Comparison of ENCODE assay signal across 8 mouse cellular contexts in genomic region chr11:70459601-70460101, GRCm38 (mm10). TPM values are rescaled to one million over a fixed set of nuclear protein-coding genes. Genes with fewer than 3 reads are reported as not detected.
A peak's percentile ranks its signal among the peaks of the same experiment; 100 is the strongest.
DNase-seq lines count a peak whose midpoint lies in the region; ATAC-seq lines count a peak whose summit lies in the region.

Gene Cxcl16 (minus strand): TSS chr11:70459984.

- H3K9me3 ChIP-seq in forebrain, embryonic 11.5 days (ENCODE audit: control insufficient read depth, low read length) = no peaks in the 10 kb centered on the region; the same call in 1 of the 2 replicates

- H3K27ac ChIP-seq in forebrain, embryonic 11.5 days (ENCODE audit: low read depth, low read length) = no peak within 1 kb of the TSS

- DNase-seq in cerebellum, postnatal 25 days = peak; percentile 20 to 26
- no peak for DNase-seq in cerebellum, adult 11-12 months
- no peak for DNase-seq in forebrain, embryonic 11.5 days (ENCODE audit: low spot score)
- peak; percentile 64 to 73 for DNase-seq in heart, postnatal 14 days
- peak; percentile 61 to 73 for DNase-seq in kidney, postnatal 4 days
- DNase-seq in urinary bladder, postnatal 25 days (ENCODE audit: low spot score) = peak; percentile 44
- DNase-seq in retina, embryonic 14.5 days (ENCODE audit: low spot score) = no peak

- H3K4me2 ChIP-seq in forebrain, embryonic 11.5 days (ENCODE audit: low read depth, low read length, severe bottlenecking) = peak within 1 kb of the TSS; percentile 58

- no peaks in the 10 kb centered on the region for H3K36me3 ChIP-seq in forebrain, embryonic 11.5 days (ENCODE audit: control insufficient read depth, insufficient read depth, low read length)

- peak within 1 kb of the TSS; percentile 35 for H3K4me3 ChIP-seq in forebrain, embryonic 11.5 days (ENCODE audit: low read depth, low read length)

- H3K9ac ChIP-seq in forebrain, embryonic 11.5 days (ENCODE audit: low read length) = peak within 1 kb of the TSS; percentile 49

- peaks cover 2% of the 10 kb centered on the region; the same call in 1 of the 2 replicates for H3K4me1 ChIP-seq in forebrain, embryonic 11.5 days (replicated peaks; ENCODE audit: control insufficient read depth, insufficient read depth, low read length)

- peaks cover 25% of the 10 kb centered on the region for H3K27me3 ChIP-seq in forebrain, embryonic 11.5 days (ENCODE audit: control insufficient read depth, insufficient read depth, low read length)

- 5% methylated on average over 30 of the region's 30 CpGs for WGBS in forebrain, embryonic 11.5 days

- intact Hi-C loops in heart, postnatal 14 days (cut with DNase I) = no loop called here

- no peak for ATAC-seq in forebrain, embryonic 11.5 days (replicated peaks; ENCODE audit: low FRiP score)
- ATAC-seq in megakaryocyte-erythroid progenitor cell, adult 5-6 weeks (replicated peaks; ENCODE audit: low FRiP score, low TSS enrichment, poor library complexity, severe bottlenecking) = peak; percentile 46; the same call in 1 of the 2 replicates

RNA-seq across cellular contexts. Expression of gene Cxcl16, which starts in this region (rescaled TPM):
- polyA plus RNA-seq in forebrain, embryonic 11.5 days (2014; fragmentation: Nextera tagmentation; extraction: Ambion mirVana) = 0.81 and 1.1 TPM in 2 replicates
- 1 to 10 TPM; 7.3 to 9.5 TPM for total RNA-seq in heart, postnatal 14 days (2021)
- 0.99 TPM in 1 of 2 replicates, not detected in the other for total RNA-seq in megakaryocyte-erythroid progenitor cell, adult 5-6 weeks (2014; fragmentation: Nextera tagmentation)
- total RNA-seq in megakaryocyte-erythroid progenitor cell, adult 5-6 weeks (2017) = 0.08 TPM in 1 of 2 replicates, not detected in the other

Comparison
In these comparisons a context has a peak if more than half of its experiments do, and no peak if none do; other contexts are left out.
1. RNA of gene Cxcl16 (total RNA-seq): 7.3 to 9.5 TPM in heart, postnatal 14 days; 0.08 to 0.99 TPM in megakaryocyte-erythroid progenitor cell, adult 5-6 weeks; every median in the first group is over 4 times any median in the second.
2. DNase-seq: peak in cerebellum, postnatal 25 days (2 of 2), heart, postnatal 14 days (2 of 2), kidney, postnatal 4 days (2 of 2) and urinary bladder, postnatal 25 days (single experiment); none in cerebellum, adult 11-12 months (single experiment), forebrain, embryonic 11.5 days (single experiment) and retina, embryonic 14.5 days (single experiment).
3. Peak in ATAC-seq in megakaryocyte-erythroid progenitor cell, adult 5-6 weeks; RNA of the gene not detected or under 1 TPM.